Mouse (Mus musculus) CH12.LX (cell line): ENCODE measurements at regions not wholly inside any gene's neighbourhood (a gene's known extent, or its start where the extent isn't known, plus 50 kb on each side); places are given as distances from the start of the nearest gene placed in this dataset.

ENCODE experiments used
- CTCF ChIP-seq, 2 experiments: IDR thresholded peaks in 1 of 2; conservative IDR thresholded peaks in 1 of 2; 2 replicates each; pipeline ENCODE4 v1.5.1; 2011 to 2012; ENCODE audit warnings: low read depth in 2 of 2, low read length in 2 of 2, improper control_type of control experiment in 1 of 2, inconsistent platforms in 1 of 2, mild to moderate bottlenecking in 1 of 2, moderate library complexity in 1 of 2
- E2F4 ChIP-seq: IDR thresholded peaks from 2 replicates; pipeline ENCODE4 v1.6.1; 2011; ENCODE audit warnings: low read depth, low read length, improper control_type of control experiment; ENCODE audit not compliant: insufficient replicate concordance
- ETS1 ChIP-seq: conservative IDR thresholded peaks from 2 replicates; pipeline ENCODE4 v1.6.1; 2012; ENCODE audit warnings: low read depth, mild to moderate bottlenecking, inconsistent platforms, low read length, improper control_type of control experiment, moderate library complexity
- USF1 ChIP-seq: IDR thresholded peaks from 2 replicates; pipeline ENCODE4 v1.6.1; 2014; ENCODE audit warnings: low read depth, mild to moderate bottlenecking, inconsistent platforms, low read length, improper control_type of control experiment

- TF ChIP-seq E2F4 (no peak), CTCF (conservative IDR thresholded peaks at IDR 0.05 in 1 of 2, IDR thresholded peaks at IDR 0.05 in 1 of 2; ENCODE audit: low read depth in 2 of 2, low read length in 2 of 2) (no peak), ETS1 (no peak), USF1 (no peak)
Observed at GRCm38 (mm10) chr17:88196322-88196721, 131.2 kb upstream of the Fbxo11 start.
